Mouse (Mus musculus) neural tube, embryonic 14.5 days (tissue): ENCODE results near the gene Ces3a. TPM values are rescaled to one million over a fixed set of nuclear protein-coding genes. Genes with fewer than 3 reads are reported as not detected.
"Not testable (repeated sequence)": the region's sequence is repeated elsewhere in the genome, so short reads cannot be mapped to it uniquely, and the experiment has no call there.

Experiments
- ATAC-seq: fragments of 200-750 bp; cut with Nextera tagmentation; 2 replicates; pipeline ENCODE4 v1.8.0; 2017; ENCODE audit warnings: low read depth, mild to moderate bottlenecking, moderate TSS enrichment, moderate library complexity
- H3K27ac ChIP-seq: fragments of 300-500 bp; sonication (generic); 2 replicates; pipeline ENCODE4 v1.5.1; 2014; ENCODE audit warnings: low read depth, mild to moderate bottlenecking, control low read depth, low read length, moderate library complexity, mixed read lengths
- H3K27me3 ChIP-seq: fragments of 300-500 bp; sonication (generic); 2 replicates; pipeline ENCODE4 v1.6.1; 2014; ENCODE audit warnings: low read length; ENCODE audit not compliant: control insufficient read depth, insufficient read depth
- H3K36me3 ChIP-seq: fragments of 300-500 bp; sonication (generic); 2 replicates; pipeline ENCODE4 v1.6.1; 2014; ENCODE audit warnings: low read length, mixed read lengths; ENCODE audit not compliant: control insufficient read depth, insufficient read depth
- H3K4me1 ChIP-seq: fragments of 300-500 bp; sonication (generic); 2 replicates; pipeline ENCODE4 v1.6.1; 2014; ENCODE audit warnings: low read length; ENCODE audit not compliant: control insufficient read depth, insufficient read depth
- H3K4me2 ChIP-seq: fragments of 300-500 bp; sonication (generic); 2 replicates; pipeline ENCODE4 v1.6.1; 2014; ENCODE audit warnings: mild to moderate bottlenecking, low read depth, low read length, control low read depth
- H3K4me3 ChIP-seq: fragments of 300-500 bp; sonication (generic); 2 replicates; pipeline ENCODE4 v1.5.1; 2014; ENCODE audit warnings: low read depth, low read length, control low read depth, mixed read lengths
- H3K9ac ChIP-seq: fragments of 300-500 bp; sonication (generic); replicated peaks from 2 replicates; pipeline ENCODE4 v1.6.1; 2014; ENCODE audit warnings: low read depth, mild to moderate bottlenecking, control low read depth, low read length, mixed read lengths
- H3K9me3 ChIP-seq: fragments of 300-500 bp; sonication (generic); 2 replicates; pipeline ENCODE4 v1.6.1; 2016; ENCODE audit warnings: low read length; ENCODE audit not compliant: control insufficient read depth
- WGBS: fragments of 180-500 bp; shearing (Covaris S2); extraction: QIAGEN DNeasy Blood & Tissue Kit; methylation state at CpG from one replicate; pipeline ENCODE4 v1.1.7; 2014; 5-methylcytosine and 5-hydroxymethylcytosine counted together
- polyA plus RNA-seq: library from polyadenylated mRNA; unstranded; fragments of >200 nt; fragmentation: Nextera tagmentation; extraction: Ambion mirVana; gene quantifications from 2 replicates; pipeline ENCODE4 v1.2.1, GENCODE M21; 2014

Gene Ces3a
- polyA plus RNA-seq, 1 experiment from 2014 or later, result not detected

- Histone ChIP-seq H3K9ac (no peak overlapping the region), H3K27ac (no peak overlapping the region), H3K9me3 (no peaks in the 10 kb centered on the region), H3K36me3 (no peaks in the 10 kb centered on the region), H3K4me1 (no peaks in the 10 kb centered on the region), H3K4me2 (no peak overlapping the region), H3K4me3 (no peak overlapping the region), H3K27me3 (no peaks in the 10 kb centered on the region)
- no peak for ATAC-seq
- 88% methylated on average over 5 of the region's 5 CpGs for WGBS
Observed at GRCm38 (mm10) chr8:105078591-105078990, 30.2 kb downstream of the Ces3a start.

DNA sequence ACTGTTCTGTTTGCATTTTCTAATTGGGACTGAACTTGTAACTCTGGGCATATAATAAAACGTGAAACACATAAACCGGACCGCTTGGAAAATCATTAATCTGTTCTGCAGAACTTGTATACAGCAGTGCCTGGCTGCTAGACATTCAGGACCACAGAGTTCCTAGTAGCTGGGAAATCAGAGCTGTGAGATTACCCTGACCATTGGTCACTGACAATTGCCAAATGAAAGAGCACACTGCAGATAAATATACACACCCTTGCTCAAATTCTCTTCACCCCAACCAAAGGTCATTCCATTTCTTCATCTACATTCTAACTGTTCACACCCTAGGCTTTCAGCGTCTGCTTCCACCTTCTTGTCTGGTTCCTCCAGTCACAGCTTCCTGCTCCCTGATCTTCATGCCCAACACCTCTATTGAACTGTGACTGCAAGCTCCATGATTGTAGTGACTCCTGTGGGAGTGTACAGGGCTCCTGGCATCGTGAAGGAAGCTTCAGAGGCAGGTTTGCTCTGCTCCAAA lies 32.5 kb downstream of the Ces3a start:
- Histone ChIP-seq H3K4me1 (no peaks in the 10 kb centered on the region), H3K9me3 (no peaks in the 10 kb centered on the region), H3K27me3 (no peaks in the 10 kb centered on the region), H3K4me3 (no peak overlapping the region), H3K36me3 (no peaks in the 10 kb centered on the region), H3K27ac (no peak overlapping the region), H3K4me2 (no peak overlapping the region), H3K9ac (no peak overlapping the region)
- ATAC-seq, result no peak
- WGBS, result 76% methylated on average over 5 of the region's 5 CpGs

GRCm38 (mm10) chr8:105083449-105084050 lies 35.1 kb downstream of the Ces3a start, which contains the start of gene Ces3b:
Ces3b (plus strand) TSS chr8:105083753.
- Histone ChIP-seq H3K9me3 (no peaks in the 10 kb centered on the region), H3K4me3 (no peak within 1 kb of the TSS), H3K4me2 (no peak within 1 kb of the TSS), H3K4me1 (no peaks in the 10 kb centered on the region), H3K27ac (no peak within 1 kb of the TSS), H3K9ac (no peak within 1 kb of the TSS), H3K36me3 (no peaks in the 10 kb centered on the region), H3K27me3 (no peaks in the 10 kb centered on the region)
- WGBS, result 81% methylated on average over 7 of the region's 7 CpGs
- ATAC-seq, result no peak

DNA sequence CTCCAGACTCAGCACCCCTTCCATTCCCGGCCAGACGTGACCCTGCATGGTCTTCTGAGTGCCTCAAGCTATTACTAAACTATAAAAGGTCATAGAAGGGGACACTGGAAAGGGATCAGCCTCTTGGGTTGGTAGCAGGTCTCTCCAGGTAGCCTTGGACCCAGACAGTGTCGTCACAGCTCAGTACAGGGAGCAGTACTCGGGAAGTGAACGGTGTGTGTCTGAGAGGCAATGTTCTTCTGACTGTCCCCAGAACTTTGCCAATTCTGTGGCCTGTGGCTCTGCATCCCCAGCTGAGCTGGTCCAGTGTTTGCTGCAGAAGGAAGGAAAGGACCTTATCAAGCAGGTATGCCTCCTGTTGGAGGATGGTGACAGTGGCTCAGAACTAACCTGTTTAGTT lies 39.8 kb downstream of the Ces3a start:
- H3K27me3 ChIP-seq, H3K4me1 ChIP-seq, H3K27ac ChIP-seq, H3K9ac ChIP-seq, ATAC-seq, H3K4me3 ChIP-seq, H3K36me3 ChIP-seq, H3K9me3 ChIP-seq, H3K4me2 ChIP-seq: not testable (repeated sequence)
- WGBS, result 83% methylated on average over 3 of the region's 5 CpGs

- WGBS, result 73% methylated on average over 4 of the region's 4 CpGs
- no peak for ATAC-seq
- no peaks in the 10 kb centered on the region for H3K27me3 ChIP-seq
- H3K4me2 ChIP-seq, result no peak overlapping the region
- H3K9me3 ChIP-seq, result no peaks in the 10 kb centered on the region
- no peaks in the 10 kb centered on the region for H3K36me3 ChIP-seq
- no peak overlapping the region for H3K4me3 ChIP-seq
- H3K27ac ChIP-seq, result no peak overlapping the region
- no peaks in the 10 kb centered on the region for H3K4me1 ChIP-seq
- no peak overlapping the region for H3K9ac ChIP-seq
Observed at GRCm38 (mm10) chr8:105088581-105088980, 40.2 kb downstream of the Ces3a start.

DNA sequence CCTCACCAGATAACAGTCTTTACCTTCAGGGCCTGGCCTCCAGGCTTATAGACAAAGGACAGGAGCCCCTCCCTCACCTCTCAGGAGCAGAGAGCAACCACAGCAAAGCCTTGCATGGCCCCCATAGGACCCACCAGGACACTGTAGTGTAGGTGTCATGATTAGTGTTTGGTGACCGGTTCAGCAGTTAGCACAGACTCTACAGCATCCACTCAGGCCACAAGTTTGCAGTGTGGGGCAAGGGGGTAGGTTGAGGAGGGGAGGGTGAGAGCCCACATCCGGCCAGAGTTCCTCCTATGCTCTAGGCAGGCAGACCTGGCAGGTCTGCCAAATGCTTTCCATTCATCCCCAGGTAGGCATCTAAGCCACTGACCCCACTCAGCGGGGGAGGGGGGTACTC lies 45.6 kb downstream of the Ces3a start:
- no peak for ATAC-seq
- H3K4me3 ChIP-seq, result no peak overlapping the region
- H3K27ac ChIP-seq, result no peak overlapping the region
- WGBS, result 86% methylated on average over 3 of the region's 3 CpGs
- H3K9me3 ChIP-seq, result no peaks in the 10 kb centered on the region
- no peaks in the 10 kb centered on the region for H3K27me3 ChIP-seq
- H3K4me1 ChIP-seq, result no peaks in the 10 kb centered on the region
- H3K4me2 ChIP-seq, result no peak overlapping the region
- no peak overlapping the region for H3K9ac ChIP-seq
- H3K36me3 ChIP-seq, result no peaks in the 10 kb centered on the region

GRCm38 (mm10) chr8:105102101-105102785 lies 53.8 kb downstream of the Ces3a start:
- not testable (repeated sequence) for H3K4me2 ChIP-seq, H3K36me3 ChIP-seq, H3K9me3 ChIP-seq, H3K4me3 ChIP-seq, ATAC-seq, H3K9ac ChIP-seq, H3K27ac ChIP-seq, H3K4me1 ChIP-seq, H3K27me3 ChIP-seq
- WGBS, result 83% methylated on average over 4 of the region's 4 CpGs

GRCm38 (mm10) chr8:105103701-105104100 lies 55.3 kb downstream of the Ces3a start:
- H3K4me2 ChIP-seq, H3K4me1 ChIP-seq, H3K27me3 ChIP-seq, H3K4me3 ChIP-seq, H3K27ac ChIP-seq, H3K9me3 ChIP-seq, ATAC-seq, H3K36me3 ChIP-seq, H3K9ac ChIP-seq: not testable (repeated sequence)
- 85% methylated on average over 5 of the region's 5 CpGs for WGBS

DNA sequence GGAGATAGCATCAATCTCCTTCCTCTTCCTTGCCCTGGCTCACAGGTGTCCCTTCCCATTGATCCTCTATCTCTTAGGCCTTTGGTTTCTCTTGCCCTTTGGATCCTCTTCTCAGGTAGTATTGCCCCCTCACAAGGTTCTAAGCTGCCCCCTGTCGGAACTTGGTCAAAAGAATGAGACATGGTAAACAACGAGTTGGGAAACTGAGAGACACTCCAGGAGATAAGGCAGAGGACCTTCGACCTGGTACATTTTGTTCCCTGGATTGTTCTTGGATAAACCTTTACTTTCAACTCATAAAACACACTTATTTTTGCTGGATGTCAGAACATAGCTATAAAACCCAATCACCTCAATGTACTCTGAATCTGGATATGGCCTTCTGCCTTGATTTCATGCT lies 55.8 kb downstream of the Ces3a start:
- WGBS, result 85% methylated on average over 3 of the region's 3 CpGs
- no peak overlapping the region for H3K9ac ChIP-seq
- H3K36me3 ChIP-seq, result no peaks in the 10 kb centered on the region
- H3K4me1 ChIP-seq, result no peaks in the 10 kb centered on the region
- no peak overlapping the region for H3K4me3 ChIP-seq
- no peak overlapping the region for H3K4me2 ChIP-seq
- no peak overlapping the region for H3K27ac ChIP-seq
- H3K27me3 ChIP-seq, result no peaks in the 10 kb centered on the region
- no peaks in the 10 kb centered on the region for H3K9me3 ChIP-seq
- no peak for ATAC-seq
